Mouse (Mus musculus): ENCODE data around the gene Gprin3.

- TF ChIP-seq EP300 (IDR thresholded peaks at IDR 0.05; ENCODE audit: low read depth) (no peak), CTCF (IDR thresholded peaks at IDR 0.05; ENCODE audit: low read depth) (no peak)
These were observed 97.8 kb downstream of the Gprin3 start for GRCm38 (mm10) chr6:59328297-59328696.
